Mouse (Mus musculus): ENCODE data around the gene Rims1. TPM values are rescaled to one million over a fixed set of nuclear protein-coding genes. Genes with fewer than 3 reads are reported as not detected.

Gene Rims1
- polyA plus RNA-seq, 1 experiment, result not detected

DNA sequence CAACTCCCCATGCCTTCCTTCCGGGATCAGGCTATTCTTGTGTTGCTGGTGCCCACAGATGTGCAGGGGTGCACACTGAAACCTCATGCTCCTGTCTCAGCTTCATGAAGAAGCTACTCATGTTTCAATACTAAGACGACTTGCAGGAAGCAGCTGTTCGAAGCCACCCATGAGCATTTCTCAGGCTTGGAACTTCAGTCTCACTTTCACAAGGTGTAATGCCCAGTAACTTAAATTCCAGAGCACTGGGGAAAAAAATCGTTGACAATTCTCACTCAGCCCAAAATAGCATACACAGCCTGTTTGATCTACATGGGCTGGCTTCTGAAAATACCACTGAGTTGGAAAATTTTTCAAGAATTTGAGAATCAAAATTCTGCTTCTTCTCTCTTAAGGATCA lies 77.6 kb downstream of the Rims1 start:
- no peaks in the 10 kb centered on the region for H3K79me3 ChIP-seq (ENCODE audit: low read depth)
- H3K4me3 ChIP-seq (ENCODE audit: insufficient read depth, poor library complexity, severe bottlenecking), result no peak overlapping the region
- no peak for TF ChIP-seq FOSL1 (IDR thresholded peaks at IDR 0.05; ENCODE audit: insufficient read depth, low read length, poor library complexity, severe bottlenecking)
- TF ChIP-seq MYOD1 (IDR thresholded peaks at IDR 0.05; ENCODE audit: control insufficient read depth, insufficient read length, low read depth), result no peak
- H3K36me3 ChIP-seq (ENCODE audit: control insufficient read depth, insufficient read depth), result no peaks in the 10 kb centered on the region
- no peaks in the 10 kb centered on the region for H3K27me3 ChIP-seq (ENCODE audit: control insufficient read depth, insufficient read depth, insufficient read length)
- H3ac ChIP-seq (ENCODE audit: control insufficient read depth, insufficient read length, low read depth), result no peak overlapping the region
- H3K79me2 ChIP-seq (ENCODE audit: control insufficient read depth, insufficient read depth), result no peaks in the 10 kb centered on the region

DNA sequence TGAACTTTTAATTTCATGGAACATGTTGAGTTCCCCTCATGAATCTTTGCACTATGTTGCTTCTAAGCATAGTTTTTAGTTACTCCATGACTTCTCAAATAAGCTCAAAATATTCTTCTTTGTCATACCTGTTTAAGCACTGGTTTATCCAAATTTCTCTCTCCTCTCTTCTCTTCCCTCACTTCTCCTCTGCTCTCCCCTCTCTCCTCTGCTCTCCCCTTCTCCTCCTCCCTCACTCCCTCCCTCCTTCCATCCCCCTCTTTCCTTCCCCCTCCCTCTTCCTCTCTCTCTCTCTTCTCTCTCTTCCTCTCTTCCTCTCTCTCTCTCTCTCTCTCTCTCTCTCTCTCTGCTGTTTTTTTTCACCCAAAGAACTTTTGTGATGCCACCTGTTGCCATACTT lies 84.1 kb downstream of the Rims1 start:
- Histone ChIP-seq H3K79me3 (ENCODE audit: low read depth) (no peaks in the 10 kb centered on the region), H3K4me3 (ENCODE audit: insufficient read depth, poor library complexity, severe bottlenecking) (no peak overlapping the region), H3ac (ENCODE audit: control insufficient read depth, insufficient read length, low read depth) (no peak overlapping the region), H3K27me3 (ENCODE audit: control insufficient read depth, insufficient read depth, insufficient read length) (no peaks in the 10 kb centered on the region), H3K79me2 (ENCODE audit: control insufficient read depth, insufficient read depth) (no peaks in the 10 kb centered on the region), H3K36me3 (ENCODE audit: control insufficient read depth, insufficient read depth) (no peaks in the 10 kb centered on the region)
- no peak for TF ChIP-seq MYOG (IDR thresholded peaks at IDR 0.05; ENCODE audit: control insufficient read depth, extremely low read depth, insufficient read length)
- TF ChIP-seq FOSL1 (IDR thresholded peaks at IDR 0.05; ENCODE audit: insufficient read depth, low read length, poor library complexity, severe bottlenecking), result no peak
- no peak for TF ChIP-seq CEBPB (IDR thresholded peaks at IDR 0.05; ENCODE audit: low read depth)
- TF ChIP-seq MAX (IDR thresholded peaks at IDR 0.05), result no peak
- TF ChIP-seq CTCF (IDR thresholded peaks at IDR 0.05; ENCODE audit: control insufficient read depth, insufficient read depth, insufficient read length), result no peak
- TF ChIP-seq USF1 (IDR thresholded peaks at IDR 0.05; ENCODE audit: low read depth), result no peak
- TF ChIP-seq MYOD1 (IDR thresholded peaks at IDR 0.05; ENCODE audit: control insufficient read depth, insufficient read length, low read depth), result no peak

DNA sequence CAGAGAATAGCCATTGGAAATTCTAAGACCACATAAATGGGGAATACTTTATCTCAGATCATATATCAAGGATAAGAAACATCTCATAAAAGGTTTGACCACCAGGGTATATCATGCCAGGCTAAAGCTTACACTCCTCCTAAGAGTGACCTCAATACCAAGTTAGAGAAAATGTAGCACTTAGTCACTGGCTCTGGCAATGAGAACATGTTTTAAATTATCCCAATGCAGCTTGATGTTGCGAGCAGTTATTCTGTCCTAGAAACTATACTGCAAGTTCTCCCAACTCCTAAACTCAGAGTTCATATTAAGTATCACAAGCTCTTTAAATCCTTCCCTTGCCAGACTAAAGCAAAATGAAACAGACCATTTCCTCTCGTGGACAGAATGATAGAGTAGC lies 85.1 kb downstream of the Rims1 start:
- Histone ChIP-seq H3K27me3 (ENCODE audit: control insufficient read depth, insufficient read depth, insufficient read length) (no peaks in the 10 kb centered on the region), H3ac (ENCODE audit: control insufficient read depth, insufficient read length, low read depth) (no peak overlapping the region), H3K4me3 (ENCODE audit: insufficient read depth, poor library complexity, severe bottlenecking) (no peak overlapping the region), H3K79me3 (ENCODE audit: low read depth) (no peaks in the 10 kb centered on the region), H3K79me2 (ENCODE audit: control insufficient read depth, insufficient read depth) (no peaks in the 10 kb centered on the region), H3K36me3 (ENCODE audit: control insufficient read depth, insufficient read depth) (no peaks in the 10 kb centered on the region)
- TF ChIP-seq CEBPB (IDR thresholded peaks at IDR 0.05; ENCODE audit: low read depth) (no peak), MYOG (IDR thresholded peaks at IDR 0.05; ENCODE audit: control insufficient read depth, extremely low read depth, insufficient read length) (no peak), MYOD1 (IDR thresholded peaks at IDR 0.05; ENCODE audit: control insufficient read depth, insufficient read length, low read depth) (no peak), USF1 (IDR thresholded peaks at IDR 0.05; ENCODE audit: low read depth) (no peak), FOSL1 (IDR thresholded peaks at IDR 0.05; ENCODE audit: insufficient read depth, low read length, poor library complexity, severe bottlenecking) (no peak), MAX (IDR thresholded peaks at IDR 0.05) (no peak), CTCF (IDR thresholded peaks at IDR 0.05; ENCODE audit: control insufficient read depth, insufficient read depth, insufficient read length) (no peak)

DNA sequence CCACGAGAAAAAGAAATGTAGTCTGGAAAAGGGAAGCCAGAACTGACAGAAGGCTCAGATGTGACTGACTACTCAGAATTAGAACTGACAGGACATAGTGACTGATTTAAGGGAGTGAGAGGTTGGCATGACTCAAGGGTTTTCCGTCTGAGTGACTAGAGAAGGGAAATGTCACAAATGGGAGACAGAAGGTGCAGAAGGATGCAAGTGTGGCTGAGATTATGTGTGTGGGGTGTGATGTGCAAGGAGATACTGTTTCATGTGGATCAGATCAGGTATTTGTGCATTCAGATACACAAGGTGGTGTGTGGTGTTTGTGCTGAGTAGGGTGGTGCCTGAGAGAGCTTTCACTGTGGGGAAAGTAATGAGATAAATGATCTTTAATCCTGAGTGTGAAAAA lies 96.3 kb downstream of the Rims1 start:
- Histone ChIP-seq H3K36me3 (ENCODE audit: control insufficient read depth, insufficient read depth) (no peaks in the 10 kb centered on the region), H3K27me3 (ENCODE audit: control insufficient read depth, insufficient read depth, insufficient read length) (no peaks in the 10 kb centered on the region), H3ac (ENCODE audit: control insufficient read depth, insufficient read length, low read depth) (no peak overlapping the region), H3K79me3 (ENCODE audit: low read depth) (no peaks in the 10 kb centered on the region), H3K79me2 (ENCODE audit: control insufficient read depth, insufficient read depth) (no peaks in the 10 kb centered on the region), H3K4me3 (ENCODE audit: insufficient read depth, poor library complexity, severe bottlenecking) (no peak overlapping the region)
- TF ChIP-seq USF1 (IDR thresholded peaks at IDR 0.05; ENCODE audit: low read depth), result no peak
- TF ChIP-seq MYOG (IDR thresholded peaks at IDR 0.05; ENCODE audit: control insufficient read depth, extremely low read depth, insufficient read length), result no peak
- no peak for TF ChIP-seq CTCF (IDR thresholded peaks at IDR 0.05; ENCODE audit: control insufficient read depth, insufficient read depth, insufficient read length)
- TF ChIP-seq MYOD1 (IDR thresholded peaks at IDR 0.05; ENCODE audit: control insufficient read depth, insufficient read length, low read depth), result no peak

DNA sequence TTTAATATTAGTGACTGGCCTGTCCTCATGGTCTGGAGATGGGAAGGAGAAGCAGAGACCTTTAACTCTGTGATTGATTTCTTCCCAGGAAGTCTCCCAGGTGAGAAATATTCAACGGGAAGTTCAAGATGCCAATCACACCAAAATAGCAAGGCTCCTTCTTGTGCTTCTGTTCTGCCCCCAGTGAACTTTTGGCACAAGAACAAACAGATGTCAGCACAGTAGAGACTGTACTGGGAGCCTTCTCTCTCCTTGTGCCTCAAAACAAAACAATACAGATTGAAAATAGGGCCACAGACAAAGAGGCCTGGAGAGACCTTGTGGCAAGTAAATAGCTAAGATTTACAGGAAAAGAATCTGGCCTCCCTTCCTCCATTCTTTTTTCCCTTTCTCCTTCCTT lies 110.7 kb downstream of the Rims1 start:
- no peaks in the 10 kb centered on the region for H3K79me3 ChIP-seq (ENCODE audit: low read depth)
- TF ChIP-seq MAX (IDR thresholded peaks at IDR 0.05), result no peak
- TF ChIP-seq MYOD1 (IDR thresholded peaks at IDR 0.05; ENCODE audit: control insufficient read depth, insufficient read length, low read depth), result no peak
- TF ChIP-seq USF1 (IDR thresholded peaks at IDR 0.05; ENCODE audit: low read depth), result no peak
- no peak for TF ChIP-seq CTCF (IDR thresholded peaks at IDR 0.05; ENCODE audit: control insufficient read depth, insufficient read depth, insufficient read length)

DNA sequence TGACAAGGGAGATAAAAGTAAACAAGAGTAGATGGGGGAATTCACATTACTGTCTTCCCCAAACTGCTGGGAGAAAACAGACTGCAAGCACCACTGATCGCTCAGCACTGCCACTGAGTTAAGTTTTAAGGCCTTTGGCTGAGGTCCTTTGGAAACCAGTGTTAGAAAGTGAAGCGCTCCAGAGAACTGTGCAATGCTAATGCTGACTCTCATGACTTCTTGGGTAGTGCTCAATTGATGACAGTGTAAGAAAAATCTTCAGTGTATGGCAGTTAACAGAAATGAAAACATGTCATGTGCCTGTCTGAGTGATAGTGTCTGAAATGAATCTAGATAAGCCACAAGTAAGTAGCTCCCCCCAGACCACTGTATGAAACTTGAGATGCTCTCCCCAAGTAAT lies 111.3 kb downstream of the Rims1 start:
- Histone ChIP-seq H3K36me3 (ENCODE audit: control insufficient read depth, insufficient read depth) (no peaks in the 10 kb centered on the region), H3K79me3 (ENCODE audit: low read depth) (no peaks in the 10 kb centered on the region), H3K79me2 (ENCODE audit: control insufficient read depth, insufficient read depth) (no peaks in the 10 kb centered on the region), H3K4me3 (ENCODE audit: insufficient read depth, poor library complexity, severe bottlenecking) (no peak overlapping the region), H3K27me3 (ENCODE audit: control insufficient read depth, insufficient read depth, insufficient read length) (no peaks in the 10 kb centered on the region), H3ac (ENCODE audit: control insufficient read depth, insufficient read length, low read depth) (no peak overlapping the region)
- TF ChIP-seq MAX (IDR thresholded peaks at IDR 0.05) (no peak), MYOD1 (IDR thresholded peaks at IDR 0.05; ENCODE audit: control insufficient read depth, insufficient read length, low read depth) (no peak), FOSL1 (IDR thresholded peaks at IDR 0.05; ENCODE audit: insufficient read depth, low read length, poor library complexity, severe bottlenecking) (no peak)

More for the DNA sequence above, 110.7 kb downstream of the Rims1 start:
- H3K4me3 ChIP-seq (ENCODE audit: insufficient read depth, poor library complexity, severe bottlenecking), result no peak overlapping the region
- H3K27me3 ChIP-seq (ENCODE audit: control insufficient read depth, insufficient read depth, insufficient read length), result no peaks in the 10 kb centered on the region
- H3K79me2 ChIP-seq (ENCODE audit: control insufficient read depth, insufficient read depth), result no peaks in the 10 kb centered on the region
- H3ac ChIP-seq (ENCODE audit: control insufficient read depth, insufficient read length, low read depth), result no peak overlapping the region
- H3K36me3 ChIP-seq (ENCODE audit: control insufficient read depth, insufficient read depth), result no peaks in the 10 kb centered on the region

All from C2C12 (cell line).